Mouse (Mus musculus) CD8-positive naive resting alpha-beta T cell, adult 2 months (primary cell): ENCODE measurements around the gene Gm21969.

ENCODE experiments used
- DNase-seq, 2 experiments: peaks; one replicate each; pipeline ENCODE4 v3.0.0; 2022; ENCODE audit warnings: low read depth in 2 of 2, low spot score in 2 of 2

Gene Gm21969

GRCm38 (mm10) chr4:139616276-139617000 lies 13.5 kb downstream of the Gm21969 start:
- peak; percentile 52 to 65 for DNase-seq

GRCm38 (mm10) chr4:139617001-139617364 lies 14.0 kb downstream of the Gm21969 start:
- no peak for DNase-seq

- DNase-seq, result no peak
These were observed 16.8 kb downstream of the Gm21969 start for GRCm38 (mm10) chr4:139619765-139620164.

- peak; percentile 80 to 81 for DNase-seq
These were observed 19.6 kb downstream of the Gm21969 start, which contains the start of gene Aldh4a1 for GRCm38 (mm10) chr4:139622373-139623282. Gene Aldh4a1, plus strand, starts transcription at chr4:139622866.

- DNase-seq, result no peak
These were observed 20.6 kb downstream of the Gm21969 start for GRCm38 (mm10) chr4:139623434-139624115.

- DNase-seq, result no peak
These were observed 21.1 kb downstream of the Gm21969 start for GRCm38 (mm10) chr4:139624116-139624489.

- DNase-seq, result no peak
These were observed 21.7 kb downstream of the Gm21969 start for GRCm38 (mm10) chr4:139624706-139625105.

- no peak for DNase-seq
These were observed 24.4 kb downstream of the Gm21969 start for GRCm38 (mm10) chr4:139627361-139627760.

GRCm38 (mm10) chr4:139630171-139630570 lies 27.2 kb downstream of the Gm21969 start:
- DNase-seq, result no peak

- no peak for DNase-seq
These were observed 28.2 kb downstream of the Gm21969 start for GRCm38 (mm10) chr4:139631141-139631540.

GRCm38 (mm10) chr4:139631569-139632253 lies 28.7 kb downstream of the Gm21969 start:
- DNase-seq, result no peak

GRCm38 (mm10) chr4:139632254-139632580 lies 29.2 kb downstream of the Gm21969 start:
- DNase-seq, result no peak

- DNase-seq, result peak; percentile 56 to 71
These were observed 33.4 kb downstream of the Gm21969 start for GRCm38 (mm10) chr4:139636373-139636772.

GRCm38 (mm10) chr4:139637847-139638246 lies 34.9 kb downstream of the Gm21969 start:
- DNase-seq, result no peak

- no peak for DNase-seq
These were observed 35.4 kb downstream of the Gm21969 start for GRCm38 (mm10) chr4:139638356-139638755.

GRCm38 (mm10) chr4:139639801-139640200 lies 36.8 kb downstream of the Gm21969 start:
- DNase-seq, result no peak

GRCm38 (mm10) chr4:139640333-139640732 lies 37.3 kb downstream of the Gm21969 start:
- DNase-seq, result no peak

- no peak for DNase-seq
These were observed 37.8 kb downstream of the Gm21969 start for GRCm38 (mm10) chr4:139640775-139641174.

GRCm38 (mm10) chr4:139641829-139642425 lies 38.9 kb downstream of the Gm21969 start:
- DNase-seq, result no peak

GRCm38 (mm10) chr4:139643972-139644371 lies 41.0 kb downstream of the Gm21969 start:
- peak; percentile 51 to 62 for DNase-seq

GRCm38 (mm10) chr4:139646916-139647315 lies 43.9 kb downstream of the Gm21969 start:
- DNase-seq, result no peak
